Mouse (Mus musculus) hindbrain, postnatal 0 days (tissue): ENCODE data around the gene Igf1r. TPM values are rescaled to one million over a fixed set of nuclear protein-coding genes. Genes with fewer than 3 reads are reported as not detected.

Source experiments
- ATAC-seq: fragments of 200-750 bp; cut with Nextera tagmentation; 2 replicates; pipeline ENCODE4 v1.8.0; 2017; ENCODE audit warnings: mild to moderate bottlenecking, moderate TSS enrichment, moderate library complexity
- DNase-seq: peaks from one replicate; pipeline ENCODE4 v3.0.0-alpha.2; 2015; ENCODE audit warnings: low spot score
- H3K27ac ChIP-seq: fragments of 300-500 bp; sonication (generic); 2 replicates; pipeline ENCODE4 v1.5.1; 2014; ENCODE audit warnings: mild to moderate bottlenecking
- H3K27me3 ChIP-seq: fragments of 300-500 bp; sonication (generic); 2 replicates; pipeline ENCODE4 v1.6.1; 2014; ENCODE audit warnings: low read length, mixed read lengths; ENCODE audit not compliant: insufficient read depth
- H3K36me3 ChIP-seq: fragments of 300-500 bp; sonication (generic); 2 replicates; pipeline ENCODE4 v1.6.1; 2014; ENCODE audit warnings: low read length, mixed read lengths; ENCODE audit not compliant: insufficient read depth
- H3K4me1 ChIP-seq: fragments of 300-500 bp; sonication (generic); 2 replicates; pipeline ENCODE4 v1.6.1; 2014; ENCODE audit warnings: antibody characterized with exemption, low read length, mixed read lengths; ENCODE audit not compliant: insufficient read depth
- H3K4me2 ChIP-seq: fragments of 300-500 bp; sonication (generic); 2 replicates; pipeline ENCODE4 v1.6.1; 2014; ENCODE audit warnings: low read depth, mild to moderate bottlenecking, low read length, moderate library complexity, mixed read lengths
- H3K4me3 ChIP-seq: fragments of 300-500 bp; sonication (generic); 2 replicates; pipeline ENCODE4 v1.5.1; 2014; ENCODE audit warnings: low read length
- H3K9ac ChIP-seq: fragments of 300-500 bp; sonication (generic); replicated peaks from 2 replicates; pipeline ENCODE4 v1.6.1; 2014; ENCODE audit warnings: mild to moderate bottlenecking, low read length, moderate library complexity, mixed read lengths
- H3K9me3 ChIP-seq: fragments of 300-500 bp; sonication (generic); 2 replicates; pipeline ENCODE4 v1.6.1; 2016; ENCODE audit warnings: low read length, mixed read lengths
- CTCF ChIP-seq: IDR thresholded peaks from 2 replicates; pipeline ENCODE4 v1.5.1; 2016; ENCODE audit warnings: antibody characterized with exemption, control low read depth, low read depth
- WGBS: fragments of 180-500 bp; shearing (Covaris S2); extraction: QIAGEN DNeasy Blood & Tissue Kit; methylation state at CpG from one replicate; pipeline ENCODE4 v1.1.7; 2014; 5-methylcytosine and 5-hydroxymethylcytosine counted together
- polyA plus RNA-seq: library from polyadenylated mRNA; unstranded; fragments of >200 nt; fragmentation: Nextera tagmentation; extraction: Ambion mirVana; gene quantifications from 2 replicates; pipeline ENCODE4 v1.2.1, GENCODE M21; 2015
- total RNA-seq: library from RNA; depleted of rRNA; stranded (reverse); fragments of >200 nt; gene quantifications from 2 replicates; pipeline ENCODE4 v1.2.3, GENCODE M21; 2014

Gene Igf1r
- total and polyA plus RNA-seq, 2 experiments from 2014 or later = 12.1 to 36.2 TPM

GRCm38 (mm10) chr7:68070030-68070429 lies 117.4 kb downstream of the Igf1r start:
- no peak for DNase-seq
- Histone ChIP-seq H3K4me3 (no peak overlapping the region), H3K4me1 (no peaks in the 10 kb centered on the region; the same call in 1 of the 2 replicates), H3K9ac (no peak overlapping the region), H3K9me3 (no peaks in the 10 kb centered on the region), H3K27ac (no peak overlapping the region), H3K27me3 (no peaks in the 10 kb centered on the region), H3K36me3 (no peaks in the 10 kb centered on the region), H3K4me2 (no peak overlapping the region)
- no peak for TF ChIP-seq CTCF
- ATAC-seq = no peak
- WGBS = 33% methylated on average over 3 of the region's 3 CpGs

- peak; percentile 77 for ATAC-seq
- WGBS = 20% methylated on average over 7 of the region's 7 CpGs
These were observed 118.0 kb downstream of the Igf1r start for GRCm38 (mm10) chr7:68070626-68071025.

GRCm38 (mm10) chr7:68071050-68071449 lies 118.4 kb downstream of the Igf1r start:
- no peaks in the 10 kb centered on the region for H3K4me1 ChIP-seq

More at GRCm38 (mm10) chr7:68070626-68071025, 118.0 kb downstream of the Igf1r start:
- H3K27ac ChIP-seq = no peak overlapping the region
- no peaks in the 10 kb centered on the region for H3K36me3 ChIP-seq
- DNase-seq = peak; percentile 89
- H3K4me1 ChIP-seq = no peaks in the 10 kb centered on the region
- peak overlapping the region; percentile 23; the same call in 1 of the 2 replicates for H3K4me2 ChIP-seq
- no peak overlapping the region for H3K9ac ChIP-seq
- peak; percentile 17; the same call in 1 of the 2 replicates for TF ChIP-seq CTCF
- no peaks in the 10 kb centered on the region for H3K9me3 ChIP-seq
- no peak overlapping the region for H3K4me3 ChIP-seq
- no peaks in the 10 kb centered on the region for H3K27me3 ChIP-seq

GRCm38 (mm10) chr7:68071749-68072148 lies 119.1 kb downstream of the Igf1r start:
- ATAC-seq = no peak
- WGBS = 94% methylated on average over 11 of the region's 11 CpGs
- H3K4me2 ChIP-seq = no peak overlapping the region

More at GRCm38 (mm10) chr7:68071050-68071449, 118.4 kb downstream of the Igf1r start:
- DNase-seq (no peak), ATAC-seq (no peak)
- no peak overlapping the region for H3K4me2 ChIP-seq
- 84% methylated on average over 3 of the region's 3 CpGs for WGBS
- H3K36me3 ChIP-seq = no peaks in the 10 kb centered on the region
- no peaks in the 10 kb centered on the region for H3K9me3 ChIP-seq
- H3K4me3 ChIP-seq = no peak overlapping the region
- no peak for TF ChIP-seq CTCF
- H3K27ac ChIP-seq = no peak overlapping the region
- no peak overlapping the region for H3K9ac ChIP-seq
- H3K27me3 ChIP-seq = no peaks in the 10 kb centered on the region

GRCm38 (mm10) chr7:68072524-68073459 lies 120.2 kb downstream of the Igf1r start:
- 81% methylated on average over 14 of the region's 14 CpGs for WGBS
- no peak overlapping the region for H3K9ac ChIP-seq
- TF ChIP-seq CTCF = no peak
- no peak overlapping the region for H3K4me2 ChIP-seq
- no peak overlapping the region for H3K4me3 ChIP-seq
- no peaks in the 10 kb centered on the region for H3K27me3 ChIP-seq
- no peak for DNase-seq
- no peak for ATAC-seq
- no peaks in the 10 kb centered on the region for H3K9me3 ChIP-seq
- H3K36me3 ChIP-seq = no peaks in the 10 kb centered on the region
- H3K27ac ChIP-seq = no peak overlapping the region
- no peaks in the 10 kb centered on the region for H3K4me1 ChIP-seq

More at GRCm38 (mm10) chr7:68071749-68072148, 119.1 kb downstream of the Igf1r start:
- H3K4me1 ChIP-seq = no peaks in the 10 kb centered on the region
- H3K4me3 ChIP-seq = no peak overlapping the region
- DNase-seq = no peak
- H3K9me3 ChIP-seq = no peaks in the 10 kb centered on the region
- no peak overlapping the region for H3K9ac ChIP-seq
- no peak overlapping the region for H3K27ac ChIP-seq
- no peaks in the 10 kb centered on the region for H3K36me3 ChIP-seq
- TF ChIP-seq CTCF = no peak
- no peaks in the 10 kb centered on the region for H3K27me3 ChIP-seq

- Histone ChIP-seq H3K27me3 (no peaks in the 10 kb centered on the region), H3K36me3 (no peaks in the 10 kb centered on the region), H3K4me3 (no peak overlapping the region), H3K4me1 (no peaks in the 10 kb centered on the region), H3K9ac (no peak overlapping the region), H3K4me2 (no peak overlapping the region), H3K9me3 (no peaks in the 10 kb centered on the region), H3K27ac (no peak overlapping the region)
- ATAC-seq (no peak), DNase-seq (no peak)
- 46% methylated on average over 8 of the region's 8 CpGs for WGBS
- no peak for TF ChIP-seq CTCF
These were observed 120.8 kb downstream of the Igf1r start for GRCm38 (mm10) chr7:68073460-68073806.

- Histone ChIP-seq H3K4me2 (no peak overlapping the region), H3K36me3 (no peaks in the 10 kb centered on the region), H3K27ac (no peak overlapping the region), H3K9ac (no peak overlapping the region), H3K4me3 (no peak overlapping the region), H3K27me3 (no peaks in the 10 kb centered on the region), H3K9me3 (no peaks in the 10 kb centered on the region), H3K4me1 (no peaks in the 10 kb centered on the region)
- WGBS = 82% methylated on average over 11 of the region's 11 CpGs
- no peak for TF ChIP-seq CTCF
- DNase-seq = no peak
- no peak for ATAC-seq
These were observed 122.1 kb downstream of the Igf1r start for GRCm38 (mm10) chr7:68074748-68075147.
